Mouse (Mus musculus): ENCODE measurements around the gene Zbtb16. TPM values are rescaled to one million over a fixed set of nuclear protein-coding genes. Genes with fewer than 3 reads are reported as not detected.

Gene Zbtb16
- polyA plus RNA-seq, 1 experiment from 2014 or later = 11.3 TPM

- H3K9me3 ChIP-seq = no peaks in the 10 kb centered on the region
- peaks cover 42% of the 10 kb centered on the region for H3K4me1 ChIP-seq
- no peaks in the 10 kb centered on the region for H3K27me3 ChIP-seq
- ATAC-seq (ENCODE audit: low FRiP score, low read depth) = peak; percentile 23; the same call in 1 of the 2 replicates
- no peaks in the 10 kb centered on the region for H3K36me3 ChIP-seq
- H3K4me2 ChIP-seq (replicated peaks) = no peak overlapping the region
- H3K4me3 ChIP-seq = no peak overlapping the region
- H3K9ac ChIP-seq (replicated peaks) = no peak overlapping the region
- no peak overlapping the region for H3K27ac ChIP-seq (replicated peaks)
- 57% methylated on average over 12 of the region's 12 CpGs for WGBS
These were observed 11.4 kb downstream of the Zbtb16 start for GRCm38 (mm10) chr9:48824533-48825130.

GRCm38 (mm10) chr9:48823851-48824250 lies 12.2 kb downstream of the Zbtb16 start:
- Histone ChIP-seq H3K27ac (replicated peaks) (no peak overlapping the region), H3K4me2 (replicated peaks) (0 out of 2 replicates have a peak overlapping the region, but pooled peaks have one; percentile 28), H3K4me3 (no peak overlapping the region)

GRCm38 (mm10) chr9:48823319-48823705 lies 12.7 kb downstream of the Zbtb16 start:
- H3K4me1 ChIP-seq = peaks cover 42% of the 10 kb centered on the region
- H3K9me3 ChIP-seq = no peaks in the 10 kb centered on the region
- no peak overlapping the region for H3K27ac ChIP-seq (replicated peaks)
- H3K27me3 ChIP-seq = no peaks in the 10 kb centered on the region
- H3K4me2 ChIP-seq (replicated peaks) = peak overlapping the region; percentile 28
- ATAC-seq (ENCODE audit: low FRiP score, low read depth) = no peak
- no peaks in the 10 kb centered on the region for H3K36me3 ChIP-seq
- H3K9ac ChIP-seq (replicated peaks) = no peak overlapping the region; the same call in 1 of the 2 replicates
- H3K4me3 ChIP-seq = no peak overlapping the region
- WGBS = 17% methylated on average over 7 of the region's 7 CpGs

More at GRCm38 (mm10) chr9:48823851-48824250, 12.2 kb downstream of the Zbtb16 start:
- ATAC-seq (ENCODE audit: low FRiP score, low read depth) = no peak
- Histone ChIP-seq H3K4me1 (peaks cover 42% of the 10 kb centered on the region), H3K27me3 (no peaks in the 10 kb centered on the region), H3K36me3 (no peaks in the 10 kb centered on the region), H3K9ac (replicated peaks) (no peak overlapping the region), H3K9me3 (no peaks in the 10 kb centered on the region)
- 12% methylated on average over 6 of the region's 6 CpGs for WGBS

GRCm38 (mm10) chr9:48822586-48823318 lies 13.3 kb downstream of the Zbtb16 start:
- H3K4me1 ChIP-seq = peaks cover 42% of the 10 kb centered on the region
- H3K4me2 ChIP-seq (replicated peaks) = peak overlapping the region; percentile 28
- H3K27ac ChIP-seq (replicated peaks) = no peak overlapping the region
- 20% methylated on average over 18 of the region's 18 CpGs for WGBS
- no peaks in the 10 kb centered on the region for H3K27me3 ChIP-seq
- peak; percentile 60; the same call in 1 of the 2 replicates for ATAC-seq (ENCODE audit: low FRiP score, low read depth)
- H3K9ac ChIP-seq (replicated peaks) = no peak overlapping the region; the same call in 1 of the 2 replicates
- H3K9me3 ChIP-seq = no peaks in the 10 kb centered on the region
- H3K4me3 ChIP-seq = no peak overlapping the region
- H3K36me3 ChIP-seq = no peaks in the 10 kb centered on the region

- Histone ChIP-seq H3K4me3 (no peak overlapping the region), H3K4me1 (peaks cover 42% of the 10 kb centered on the region), H3K9ac (replicated peaks) (no peak overlapping the region), H3K9me3 (no peaks in the 10 kb centered on the region), H3K4me2 (replicated peaks) (no peak overlapping the region), H3K36me3 (no peaks in the 10 kb centered on the region), H3K27me3 (no peaks in the 10 kb centered on the region), H3K27ac (replicated peaks) (no peak overlapping the region)
- ATAC-seq (ENCODE audit: low FRiP score, low read depth) = no peak
- 64% methylated on average over 15 of the region's 15 CpGs for WGBS
These were observed 14.0 kb downstream of the Zbtb16 start for GRCm38 (mm10) chr9:48821916-48822585.

- Histone ChIP-seq H3K27me3 (no peaks in the 10 kb centered on the region), H3K4me3 (no peak overlapping the region), H3K9me3 (no peaks in the 10 kb centered on the region), H3K27ac (replicated peaks) (no peak overlapping the region), H3K4me2 (replicated peaks) (no peak overlapping the region), H3K36me3 (no peaks in the 10 kb centered on the region), H3K4me1 (peaks cover 42% of the 10 kb centered on the region), H3K9ac (replicated peaks) (no peak overlapping the region)
- ATAC-seq (ENCODE audit: low FRiP score, low read depth) = no peak
- WGBS = 74% methylated on average over 9 of the region's 9 CpGs
These were observed 14.6 kb downstream of the Zbtb16 start for GRCm38 (mm10) chr9:48821431-48821830.

GRCm38 (mm10) chr9:48820791-48821190 lies 15.2 kb downstream of the Zbtb16 start:
- Histone ChIP-seq H3K36me3 (no peaks in the 10 kb centered on the region), H3K4me3 (no peak overlapping the region), H3K4me1 (peaks cover 42% of the 10 kb centered on the region), H3K4me2 (replicated peaks) (no peak overlapping the region), H3K9ac (replicated peaks) (no peak overlapping the region), H3K27ac (replicated peaks) (no peak overlapping the region), H3K9me3 (no peaks in the 10 kb centered on the region), H3K27me3 (no peaks in the 10 kb centered on the region)
- ATAC-seq (ENCODE audit: low FRiP score, low read depth) = no peak
- WGBS = 29% methylated on average over 3 of the region's 3 CpGs

GRCm38 (mm10) chr9:48819695-48820094 lies 16.3 kb downstream of the Zbtb16 start:
- Histone ChIP-seq H3K9ac (replicated peaks) (no peak overlapping the region), H3K27me3 (no peaks in the 10 kb centered on the region), H3K36me3 (no peaks in the 10 kb centered on the region), H3K9me3 (no peaks in the 10 kb centered on the region), H3K4me2 (replicated peaks) (no peak overlapping the region), H3K4me1 (peaks cover 38% of the 10 kb centered on the region), H3K27ac (replicated peaks) (no peak overlapping the region), H3K4me3 (no peak overlapping the region)
- 92% methylated on average over 10 of the region's 10 CpGs for WGBS
- no peak for ATAC-seq (ENCODE audit: low FRiP score, low read depth)

GRCm38 (mm10) chr9:48819137-48819536 lies 16.9 kb downstream of the Zbtb16 start:
- Histone ChIP-seq H3K4me3 (no peak overlapping the region), H3K27me3 (no peaks in the 10 kb centered on the region), H3K9me3 (no peaks in the 10 kb centered on the region), H3K36me3 (no peaks in the 10 kb centered on the region), H3K27ac (replicated peaks) (no peak overlapping the region), H3K9ac (replicated peaks) (no peak overlapping the region), H3K4me2 (replicated peaks) (no peak overlapping the region), H3K4me1 (peaks cover 35% of the 10 kb centered on the region)
- WGBS = 80% methylated on average over 3 of the region's 3 CpGs
- ATAC-seq (ENCODE audit: low FRiP score, low read depth) = no peak

- no peak overlapping the region for H3K4me3 ChIP-seq
- ATAC-seq (ENCODE audit: low FRiP score, low read depth) = no peak
- WGBS = 84% methylated on average over 4 of the region's 4 CpGs
These were observed 18.1 kb downstream of the Zbtb16 start for GRCm38 (mm10) chr9:48817907-48818306.

GRCm38 (mm10) chr9:48817399-48817793 lies 18.6 kb downstream of the Zbtb16 start:
- Histone ChIP-seq H3K9ac (replicated peaks) (no peak overlapping the region), H3K36me3 (no peaks in the 10 kb centered on the region), H3K9me3 (no peaks in the 10 kb centered on the region), H3K27me3 (no peaks in the 10 kb centered on the region), H3K4me1 (peaks cover 18% of the 10 kb centered on the region), H3K27ac (replicated peaks) (no peak overlapping the region), H3K4me2 (replicated peaks) (no peak overlapping the region), H3K4me3 (no peak overlapping the region)
- 85% methylated on average over 7 of the region's 7 CpGs for WGBS
- ATAC-seq (ENCODE audit: low FRiP score, low read depth) = no peak

More at GRCm38 (mm10) chr9:48817907-48818306, 18.1 kb downstream of the Zbtb16 start:
- Histone ChIP-seq H3K36me3 (no peaks in the 10 kb centered on the region), H3K27me3 (no peaks in the 10 kb centered on the region), H3K9me3 (no peaks in the 10 kb centered on the region), H3K4me1 (peaks cover 23% of the 10 kb centered on the region), H3K9ac (replicated peaks) (no peak overlapping the region), H3K4me2 (replicated peaks) (no peak overlapping the region), H3K27ac (replicated peaks) (no peak overlapping the region)

All from midbrain, embryonic 12.5 days (tissue).